Comparison of ENCODE assay signal across 8 mouse cellular contexts in genomic region chr9:15279649-15280490, GRCm38 (mm10). TPM values are rescaled to one million over a fixed set of nuclear protein-coding genes. Genes with fewer than 3 reads are reported as not detected.
A peak's percentile ranks its signal among the peaks of the same experiment; 100 is the strongest.
DNase-seq lines count a peak whose midpoint lies in the region; ATAC-seq and TF ChIP-seq lines count a peak whose summit lies in the region.

TSS of gene Med17 (minus strand) at chr9:15279931.

- peaks cover 28% of the 10 kb centered on the region for H3K79me2 ChIP-seq in CH12.LX (replicated peaks; ENCODE audit: control insufficient read depth, extremely low read depth, insufficient read depth, poor library complexity, severe bottlenecking)

- no peaks in the 10 kb centered on the region for H3K9me3 ChIP-seq in CH12.LX (replicated peaks; ENCODE audit: low read length)
- H3K9me3 ChIP-seq in forebrain, embryonic 11.5 days (ENCODE audit: control insufficient read depth, low read length): no peaks in the 10 kb centered on the region
- H3K9me3 ChIP-seq in heart, embryonic 16.5 days (replicated peaks; ENCODE audit: control insufficient read depth, low read length): no peaks in the 10 kb centered on the region
- no peaks in the 10 kb centered on the region for H3K9me3 ChIP-seq in liver, embryonic 15.5 days (replicated peaks)
- no peaks in the 10 kb centered on the region for H3K9me3 ChIP-seq in neural tube, embryonic 12.5 days

- peaks cover 5 to 26% of the 10 kb centered on the region in 2 experiments for H3K4me1 ChIP-seq in CH12.LX (ENCODE audit: control insufficient read depth in 1 of 2, insufficient read depth in 2 of 2)
- H3K4me1 ChIP-seq in forebrain, embryonic 11.5 days (replicated peaks; ENCODE audit: control insufficient read depth, insufficient read depth, low read length): peaks cover 5% of the 10 kb centered on the region; the same call in 1 of the 2 replicates
- peaks cover 14% of the 10 kb centered on the region for H3K4me1 ChIP-seq in heart, embryonic 16.5 days (ENCODE audit: control insufficient read depth, insufficient read depth, low read length)
- peaks cover 26% of the 10 kb centered on the region for H3K4me1 ChIP-seq in liver, embryonic 15.5 days (replicated peaks)
- H3K4me1 ChIP-seq in neural tube, embryonic 12.5 days: peaks cover 15% of the 10 kb centered on the region

- peak; percentile 95 for TF ChIP-seq POLR2A in CH12.LX (IDR thresholded peaks at IDR 0.05; ENCODE audit: low read depth, low read length)

- TF ChIP-seq RAD21 in CH12.LX (IDR thresholded peaks at IDR 0.05; ENCODE audit: low read depth, low read length): no peak

- H3K27ac ChIP-seq in CH12.LX (ENCODE audit: insufficient read depth, low read depth): peak within 1 kb of the TSS; percentile 86
- H3K27ac ChIP-seq in forebrain, embryonic 11.5 days (ENCODE audit: low read depth, low read length): peak within 1 kb of the TSS; percentile 69
- peak within 1 kb of the TSS; percentile 93 for H3K27ac ChIP-seq in heart, embryonic 16.5 days (ENCODE audit: low read length)
- H3K27ac ChIP-seq in liver, embryonic 15.5 days (replicated peaks): peak within 1 kb of the TSS; percentile 91
- peak within 1 kb of the TSS; percentile 71 for H3K27ac ChIP-seq in neural tube, embryonic 12.5 days

- dilution Hi-C loops in CH12.LX (cut with MboI; ENCODE audit: extremely low pct_ligation_motif_present, extremely low pct_unique_long_range_greater_than_20kb, low sequenced_read_pairs): no loop called here

- no peak for TF ChIP-seq CTCF in CH12.LX (conservative IDR thresholded peaks at IDR 0.05 in 1 of 2, IDR thresholded peaks at IDR 0.05 in 1 of 2; ENCODE audit: low read depth in 2 of 2, low read length in 2 of 2)

- DNase-seq in CH12.LX (ENCODE audit: extremely low read depth): peak; percentile 94
- peak; percentile 94 for DNase-seq in c-Kit-positive CD71-positive TER-119-negative erythroid progenitor cells, embryonic 14.5 days (ENCODE audit: low read depth)
- DNase-seq in forebrain, embryonic 11.5 days (ENCODE audit: low spot score): peak; percentile 96
- peak; percentile 95 to 96 for DNase-seq in kidney, postnatal 36 days
- DNase-seq in telencephalon, adult 2 months (ENCODE audit: low read depth, low spot score): peak; percentile 94

- H3K36me3 ChIP-seq in CH12.LX (replicated peaks in 1 of 2; ENCODE audit: control insufficient read depth in 1 of 2, insufficient read depth in 1 of 2, low read length in 1 of 2): peaks cover 20 to 49% of the 10 kb centered on the region in 2 experiments
- H3K36me3 ChIP-seq in forebrain, embryonic 11.5 days (ENCODE audit: control insufficient read depth, insufficient read depth, low read length): peaks cover 2% of the 10 kb centered on the region; the same call in 1 of the 2 replicates
- peaks cover 11% of the 10 kb centered on the region for H3K36me3 ChIP-seq in heart, embryonic 16.5 days (ENCODE audit: control insufficient read depth, insufficient read depth)
- H3K36me3 ChIP-seq in liver, embryonic 15.5 days (replicated peaks): peaks cover 25% of the 10 kb centered on the region
- peaks cover 14% of the 10 kb centered on the region for H3K36me3 ChIP-seq in neural tube, embryonic 12.5 days

- peak within 1 kb of the TSS; percentile 77 for H3K4me2 ChIP-seq in CH12.LX (ENCODE audit: insufficient read depth, low read depth, poor library complexity, severe bottlenecking)
- H3K4me2 ChIP-seq in forebrain, embryonic 11.5 days (ENCODE audit: low read depth, low read length, severe bottlenecking): peak within 1 kb of the TSS; percentile 82
- H3K4me2 ChIP-seq in heart, embryonic 16.5 days (ENCODE audit: low read depth, low read length): peak within 1 kb of the TSS; percentile 84
- peak within 1 kb of the TSS; percentile 85 for H3K4me2 ChIP-seq in liver, embryonic 15.5 days
- peak within 1 kb of the TSS; percentile 79 for H3K4me2 ChIP-seq in neural tube, embryonic 12.5 days (replicated peaks)

- ATAC-seq in forebrain, embryonic 11.5 days (replicated peaks; ENCODE audit: low FRiP score): peak; percentile 98
- ATAC-seq in heart, embryonic 16.5 days (replicated peaks; ENCODE audit: extremely low read depth, insufficient read depth, low FRiP score): peak; percentile 99
- ATAC-seq in liver, embryonic 15.5 days (ENCODE audit: insufficient read depth): peak; percentile 96
- peak; percentile 98 for ATAC-seq in neural tube, embryonic 12.5 days (ENCODE audit: low FRiP score, low read depth)

- peak within 1 kb of the TSS; percentile 73 to 99 (median 95) for H3K4me3 ChIP-seq in CH12.LX (replicated peaks in 1 of 3; ENCODE audit: low read depth in 2 of 3, low read length in 2 of 3, poor library complexity in 1 of 3)
- H3K4me3 ChIP-seq in forebrain, embryonic 11.5 days (ENCODE audit: low read depth, low read length): peak within 1 kb of the TSS; percentile 93
- H3K4me3 ChIP-seq in heart, embryonic 16.5 days (ENCODE audit: low read length): peak within 1 kb of the TSS; percentile 100
- H3K4me3 ChIP-seq in liver, embryonic 15.5 days (replicated peaks): peak within 1 kb of the TSS; percentile 96
- H3K4me3 ChIP-seq in neural tube, embryonic 12.5 days: peak within 1 kb of the TSS; percentile 96

- no peak for TF ChIP-seq EP300 in CH12.LX (IDR thresholded peaks at IDR 0.05; ENCODE audit: low read length)

- WGBS in forebrain, embryonic 11.5 days: 1% methylated on average over 57 of the region's 57 CpGs
- WGBS in heart, embryonic 16.5 days: 1% methylated on average over 57 of the region's 57 CpGs
- WGBS in liver, embryonic 15.5 days (ENCODE audit: insufficient replicate concordance): 1% methylated on average over 57 of the region's 57 CpGs
- WGBS in neural tube, embryonic 12.5 days: 1% methylated on average over 57 of the region's 57 CpGs

- no peaks in the 10 kb centered on the region for H3K27me3 ChIP-seq in CH12.LX (replicated peaks)
- H3K27me3 ChIP-seq in forebrain, embryonic 11.5 days (ENCODE audit: control insufficient read depth, insufficient read depth, low read length): no peaks in the 10 kb centered on the region
- H3K27me3 ChIP-seq in heart, embryonic 16.5 days (ENCODE audit: control insufficient read depth, insufficient read depth, low read length): no peaks in the 10 kb centered on the region
- H3K27me3 ChIP-seq in liver, embryonic 15.5 days: no peaks in the 10 kb centered on the region
- no peaks in the 10 kb centered on the region for H3K27me3 ChIP-seq in neural tube, embryonic 12.5 days (replicated peaks)

- H3K9ac ChIP-seq in CH12.LX (ENCODE audit: insufficient read depth, low read depth): peak within 1 kb of the TSS; percentile 71
- peak within 1 kb of the TSS; percentile 97 for H3K9ac ChIP-seq in forebrain, embryonic 11.5 days (ENCODE audit: low read length)
- H3K9ac ChIP-seq in heart, embryonic 16.5 days (ENCODE audit: low read length): peak within 1 kb of the TSS; percentile 99
- peak within 1 kb of the TSS; percentile 93 for H3K9ac ChIP-seq in liver, embryonic 15.5 days
- H3K9ac ChIP-seq in neural tube, embryonic 12.5 days: peak within 1 kb of the TSS; percentile 95

- in situ Hi-C loops in CH12.LX (cut with MboI; ENCODE audit: low pct_ligation_motif_present, low pct_unique_long_range_greater_than_20kb, low sequenced_read_pairs): no loop called here

TF ChIP-seq in CH12.LX, 34 proteins besides CTCF, POLR2A, EP300 and RAD21 (continues in another document):
- peak; percentile 62; the same call in 1 of the 2 replicates for TF ChIP-seq UBTF (IDR thresholded peaks at IDR 0.05; ENCODE audit: low read depth, low read length)
- TF ChIP-seq PAX5 (IDR thresholded peaks at IDR 0.05; ENCODE audit: low read length): no peak
- TF ChIP-seq GABPA (IDR thresholded peaks at IDR 0.05; ENCODE audit: insufficient replicate concordance, low read depth, low read length): no peak; the same call in 1 of the 2 replicates
- TF ChIP-seq JUND (conservative IDR thresholded peaks at IDR 0.05; ENCODE audit: low read depth, low read length): no peak
- TF ChIP-seq KAT2A (IDR thresholded peaks at IDR 0.05; ENCODE audit: insufficient replicate concordance, low read length): peak; percentile 90; the same call in 1 of the 2 replicates
- TF ChIP-seq USF2 (conservative IDR thresholded peaks at IDR 0.05; ENCODE audit: low read depth, low read length): peak; percentile 25; the same call in 1 of the 2 replicates
- peak; percentile 82 for TF ChIP-seq SIN3A (IDR thresholded peaks at IDR 0.05; ENCODE audit: low read length)
- TF ChIP-seq CHD2 (IDR thresholded peaks at IDR 0.05; ENCODE audit: low read length): no peak
- TF ChIP-seq E2F4 (IDR thresholded peaks at IDR 0.05; ENCODE audit: insufficient replicate concordance, low read depth, low read length): no peak
- no peak for TF ChIP-seq MAFK (IDR thresholded peaks at IDR 0.05; ENCODE audit: insufficient replicate concordance, low read length)
- TF ChIP-seq ZMIZ1 (IDR thresholded peaks at IDR 0.05; ENCODE audit: low read depth, low read length): 0 out of 2 replicates have a peak, but pooled peaks have one; percentile 54
- peak; percentile 96 for TF ChIP-seq HCFC1 (IDR thresholded peaks at IDR 0.05; ENCODE audit: low read depth, low read length)
- no peak for TF ChIP-seq RCOR1 (conservative IDR thresholded peaks at IDR 0.05; ENCODE audit: low read depth, low read length)
- no peak for TF ChIP-seq ZNF384 (IDR thresholded peaks at IDR 0.05; ENCODE audit: low read depth, low read length)
- peak; percentile 76; the same call in 1 of the 2 replicates for TF ChIP-seq MXI1 (IDR thresholded peaks at IDR 0.05; ENCODE audit: low read depth, low read length)
- TF ChIP-seq MAX (IDR thresholded peaks at IDR 0.05; ENCODE audit: low read length): peak; percentile 58; the same call in 1 of the 2 replicates
- TF ChIP-seq USF1 (IDR thresholded peaks at IDR 0.05; ENCODE audit: low read depth, low read length): peak; percentile 35; the same call in 1 of the 2 replicates
- TF ChIP-seq POLR2AphosphoS2 (IDR thresholded peaks at IDR 0.05; ENCODE audit: low read depth, low read length): peak; percentile 66; the same call in 1 of the 2 replicates
- TF ChIP-seq SMC3 (IDR thresholded peaks at IDR 0.05; ENCODE audit: low read depth, low read length): no peak
- TF ChIP-seq IRF4 (IDR thresholded peaks at IDR 0.05; ENCODE audit: low read depth, low read length): no peak
- peak; percentile 80 for TF ChIP-seq TBP (conservative IDR thresholded peaks at IDR 0.05; ENCODE audit: low read depth, low read length)
- peak; percentile 94 for TF ChIP-seq ELF1 (IDR thresholded peaks at IDR 0.05; ENCODE audit: low read depth, low read length)
- peak; percentile 82 for TF ChIP-seq TCF12 (IDR thresholded peaks at IDR 0.05; ENCODE audit: low read depth, low read length)

RNA-seq across cellular contexts. Expression of gene Med17, which starts in this region (rescaled TPM):
- total RNA-seq in CH12.LX (2012; rRNA removed) (35.5 and 39.7 TPM in 2 replicates), CH12.LX (2014; rRNA removed) (59.8 and 70.7 TPM in 2 replicates)
- 57.0 and 58.6 TPM in 2 replicates for polyA plus RNA-seq in CH12.LX (2012; ENCODE audit: insufficient read length, low read depth)
- 47.7 and 51.1 TPM in 2 replicates for polyA plus RNA-seq in forebrain, embryonic 11.5 days (2014; fragmentation: Nextera tagmentation; extraction: Ambion mirVana)
- polyA plus RNA-seq in heart, embryonic 16.5 days (2015; fragmentation: Nextera tagmentation; extraction: Ambion mirVana): 19.9 and 21.1 TPM in 2 replicates
- polyA plus RNA-seq in liver, embryonic 15.5 days (2015; fragmentation: Nextera tagmentation; extraction: Ambion mirVana): 13.3 and 16.8 TPM in 2 replicates
- 43.4 and 46.7 TPM in 2 replicates for polyA plus RNA-seq in neural tube, embryonic 12.5 days (2016; fragmentation: Nextera tagmentation; extraction: Ambion mirVana)

Comparison
In these comparisons a context has a peak if more than half of its experiments do, and no peak if none do; other contexts are left out.
1. Peak in every context shown above with its lines: DNase-seq, ATAC-seq, H3K4me3 ChIP-seq and H3K27ac ChIP-seq.